Mouse (Mus musculus) cortical plate, adult 2 months (tissue): Measurements from ENCODE around the gene Chpf.

Source experiments
- CTCF ChIP-seq: fragments of 200-500 bp; IDR thresholded peaks from 2 replicates; pipeline ENCODE4 v1.5.1; 2011; ENCODE audit warnings: mild to moderate bottlenecking, control low read depth, low read length; ENCODE audit not compliant: insufficient read depth; ENCODE audit errors: extremely low read depth
- POLR2A ChIP-seq: fragments of 200-500 bp; IDR thresholded peaks from 2 replicates; pipeline ENCODE4 v1.6.1; 2011; ENCODE audit warnings: mild to moderate bottlenecking, low read length, control low read depth; ENCODE audit not compliant: insufficient read depth; ENCODE audit errors: extremely low read depth

GRCm38 (mm10) chr1:75457710-75458024 is 21.4 kb downstream of the Chpf start:
- TF ChIP-seq CTCF: no peak
- no peak for TF ChIP-seq POLR2A
